Mouse (Mus musculus): ENCODE data around the gene Iffo2. TPM values are rescaled to one million over a fixed set of nuclear protein-coding genes. Genes with fewer than 3 reads are reported as not detected.

Iffo2 gene
- total and polyA plus RNA-seq, 3 experiments: 0.38 to 3.0 (median 0.60) TPM

DNA sequence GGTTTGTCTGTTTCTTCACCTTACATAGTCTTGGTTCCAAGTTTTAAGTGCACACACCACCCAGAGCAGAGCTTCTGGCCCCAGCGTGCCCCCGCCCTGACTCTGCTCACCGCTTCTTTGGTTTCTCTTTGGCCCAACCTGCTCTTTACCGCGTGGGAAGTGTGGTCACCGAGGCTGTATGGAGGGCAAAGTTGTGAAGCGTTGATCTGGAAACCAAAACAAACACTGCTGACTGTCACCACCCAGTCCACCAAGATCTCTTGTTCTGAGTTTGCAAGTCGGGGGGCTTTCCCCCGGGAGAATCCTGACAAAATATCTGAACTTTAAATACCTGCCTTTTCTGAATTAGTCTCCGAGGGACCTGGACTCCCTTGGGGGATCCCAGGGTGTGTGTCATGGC lies 48.7 kb downstream of the Iffo2 start:
- peak overlapping the region; percentile 97 for H3K4me2 ChIP-seq (ENCODE audit: insufficient read depth, low read depth, poor library complexity, severe bottlenecking)
- H3K4me1 ChIP-seq (ENCODE audit: control insufficient read depth in 1 of 2, insufficient read depth in 2 of 2): peaks cover 6 to 35% of the 10 kb centered on the region in 2 experiments; a peak in 3 of 4 replicates
- 0 out of 2 replicates have a peak, but pooled peaks have one; percentile 31 for TF ChIP-seq MYC (IDR thresholded peaks at IDR 0.05; ENCODE audit: low read depth, low read length)
- TF ChIP-seq ETS1 (conservative IDR thresholded peaks at IDR 0.05; ENCODE audit: low read depth, low read length): peak; percentile 86
- TF ChIP-seq SIN3A (IDR thresholded peaks at IDR 0.05; ENCODE audit: low read length): 0 out of 2 replicates have a peak, but pooled peaks have one; percentile 35
- TF ChIP-seq MAX (IDR thresholded peaks at IDR 0.05; ENCODE audit: low read length): peak; percentile 30; the same call in 1 of the 2 replicates
- TF ChIP-seq MEF2A (IDR thresholded peaks at IDR 0.05; ENCODE audit: borderline replicate concordance, low read depth, low read length): peak; percentile 80
- no peak for TF ChIP-seq SMC3 (IDR thresholded peaks at IDR 0.05; ENCODE audit: low read depth, low read length)
- TF ChIP-seq ZC3H11A (IDR thresholded peaks at IDR 0.05; ENCODE audit: low read depth, low read length): no peak
- peak; percentile 91 for TF ChIP-seq IRF4 (IDR thresholded peaks at IDR 0.05; ENCODE audit: low read depth, low read length)
- TF ChIP-seq JUND (conservative IDR thresholded peaks at IDR 0.05; ENCODE audit: low read depth, low read length): 0 out of 2 replicates have a peak, but pooled peaks have one; percentile 29
- TF ChIP-seq BHLHE40 (IDR thresholded peaks at IDR 0.05; ENCODE audit: low read depth, low read length): peak; percentile 78
- TF ChIP-seq TCF12 (IDR thresholded peaks at IDR 0.05; ENCODE audit: low read depth, low read length): peak; percentile 72
- TF ChIP-seq ZKSCAN1 (IDR thresholded peaks at IDR 0.05; ENCODE audit: borderline replicate concordance, low read depth, low read length): no peak
- TF ChIP-seq EP300 (IDR thresholded peaks at IDR 0.05; ENCODE audit: low read length): peak; percentile 58; the same call in 1 of the 2 replicates
- TF ChIP-seq MAZ (IDR thresholded peaks at IDR 0.05; ENCODE audit: low read depth, low read length): peak; percentile 42; the same call in 1 of the 2 replicates
- TF ChIP-seq NELFE (IDR thresholded peaks at IDR 0.05; ENCODE audit: low read depth, low read length): no peak
- TF ChIP-seq MXI1 (IDR thresholded peaks at IDR 0.05; ENCODE audit: low read depth, low read length): 0 out of 2 replicates have a peak, but pooled peaks have one; percentile 3
- peak; percentile 45; the same call in 1 of the 2 replicates for TF ChIP-seq MAFK (IDR thresholded peaks at IDR 0.05; ENCODE audit: insufficient replicate concordance, low read length)
- no peak for TF ChIP-seq JUN (IDR thresholded peaks at IDR 0.05; ENCODE audit: insufficient read depth, low read depth, low read length)
- peaks cover 4% of the 10 kb centered on the region for H3K9me3 ChIP-seq (replicated peaks; ENCODE audit: low read length)
- dilution Hi-C loops (cut with MboI; ENCODE audit: extremely low pct_ligation_motif_present, extremely low pct_unique_long_range_greater_than_20kb, low sequenced_read_pairs) (no loop called here), in situ Hi-C loops (cut with MboI; ENCODE audit: low pct_ligation_motif_present, low pct_unique_long_range_greater_than_20kb, low sequenced_read_pairs) (loop anchor here (5.0 kb wide), 2 partner anchors 33 to 67 kb away; no protein-coding TSS in a partner anchor)
- H3K4me3 ChIP-seq (replicated peaks in 1 of 3; ENCODE audit: low read depth in 2 of 3, low read length in 2 of 3, poor library complexity in 1 of 3): peak overlapping the region in 2 of 3 experiments; percentile 10 to 18
- peak; percentile 79 for DNase-seq (ENCODE audit: extremely low read depth)
- H3K27me3 ChIP-seq (replicated peaks): peaks cover 96% of the 10 kb centered on the region
- no peaks in the 10 kb centered on the region for H3K79me2 ChIP-seq (replicated peaks; ENCODE audit: control insufficient read depth, extremely low read depth, insufficient read depth, poor library complexity, severe bottlenecking)
- H3K27ac ChIP-seq (ENCODE audit: insufficient read depth, low read depth): peak overlapping the region; percentile 32; the same call in 1 of the 2 replicates
- peak overlapping the region; percentile 49 for H3K9ac ChIP-seq (ENCODE audit: insufficient read depth, low read depth)
- H3K36me3 ChIP-seq (replicated peaks in 1 of 2; ENCODE audit: control insufficient read depth in 1 of 2, insufficient read depth in 1 of 2, low read length in 1 of 2): no peaks in the 10 kb centered on the region

DNA sequence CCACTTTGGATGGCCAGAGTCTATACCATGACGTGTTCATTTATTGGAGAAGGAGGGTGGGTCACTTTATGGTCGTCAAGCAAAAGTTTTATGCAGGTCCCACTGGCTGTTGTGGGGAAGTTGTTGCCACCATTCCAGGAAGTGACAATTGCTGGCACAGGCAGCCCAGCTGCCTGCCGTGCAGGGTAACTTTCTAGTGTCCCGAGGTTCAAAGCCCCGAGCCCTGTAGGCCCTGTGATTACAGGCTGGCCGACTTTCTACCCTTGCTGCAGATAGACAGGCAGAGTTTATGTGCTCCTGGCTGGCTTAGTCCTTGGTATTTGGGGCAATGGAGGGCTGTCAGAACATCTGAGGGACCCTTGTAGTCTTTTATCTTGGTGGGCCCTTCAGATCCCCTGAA lies 49.1 kb downstream of the Iffo2 start:
- Histone ChIP-seq H3K4me1 (ENCODE audit: control insufficient read depth in 1 of 2, insufficient read depth in 2 of 2) (peaks cover 6 to 32% of the 10 kb centered on the region in 2 experiments; a peak in 3 of 4 replicates), H3K79me2 (replicated peaks; ENCODE audit: control insufficient read depth, extremely low read depth, insufficient read depth, poor library complexity, severe bottlenecking) (no peaks in the 10 kb centered on the region), H3K9me3 (replicated peaks; ENCODE audit: low read length) (peaks cover 4% of the 10 kb centered on the region), H3K9ac (ENCODE audit: insufficient read depth, low read depth) (no peak overlapping the region), H3K4me3 (replicated peaks in 1 of 3; ENCODE audit: low read depth in 2 of 3, low read length in 2 of 3, poor library complexity in 1 of 3) (peak overlapping the region in 1 of 3 experiments; percentile 10), H3K27ac (ENCODE audit: insufficient read depth, low read depth) (no peak overlapping the region), H3K36me3 (replicated peaks in 1 of 2; ENCODE audit: control insufficient read depth in 1 of 2, insufficient read depth in 1 of 2, low read length in 1 of 2) (no peaks in the 10 kb centered on the region), H3K4me2 (ENCODE audit: insufficient read depth, low read depth, poor library complexity, severe bottlenecking) (peak overlapping the region; percentile 97), H3K27me3 (replicated peaks) (peaks cover 92% of the 10 kb centered on the region)
- in situ Hi-C loops (cut with MboI; ENCODE audit: low pct_ligation_motif_present, low pct_unique_long_range_greater_than_20kb, low sequenced_read_pairs): loop anchor here (5.0 kb wide), 2 partner anchors 33 to 67 kb away; no protein-coding TSS in a partner anchor
- dilution Hi-C loops (cut with MboI; ENCODE audit: extremely low pct_ligation_motif_present, extremely low pct_unique_long_range_greater_than_20kb, low sequenced_read_pairs): no loop called here
- no peak for DNase-seq (ENCODE audit: extremely low read depth)
- TF ChIP-seq ELF1 (IDR thresholded peaks at IDR 0.05; ENCODE audit: low read depth, low read length) (peak; percentile 75), ZNF384 (IDR thresholded peaks at IDR 0.05; ENCODE audit: low read depth, low read length) (no peak)
